Comparison of ENCODE assay signal across 8 mouse cellular contexts in genomic region chr1:119463386-119463785, GRCm38 (mm10). TPM values are rescaled to one million over a fixed set of nuclear protein-coding genes. Genes with fewer than 3 reads are reported as not detected.
DNase-seq lines count a peak whose midpoint lies in the region; ATAC-seq lines count a peak whose summit lies in the region.

No protein-coding gene starts in this region.

- H3K4me1 ChIP-seq in hindbrain, embryonic 10.5 days (replicated peaks), result 0 out of 2 replicates have a peak, but pooled peaks cover 2% of the 10 kb centered on the region
- no peaks in the 10 kb centered on the region for H3K4me1 ChIP-seq in hindbrain, embryonic 14.5 days (replicated peaks; ENCODE audit: control insufficient read depth, insufficient read depth, low read length)
- no peaks in the 10 kb centered on the region for H3K4me1 ChIP-seq in embryonic facial prominence, embryonic 10.5 days
- no peaks in the 10 kb centered on the region; the same call in 1 of the 2 replicates for H3K4me1 ChIP-seq in neural tube, embryonic 11.5 days (ENCODE audit: control insufficient read depth, insufficient read depth, low read length)

- no peak overlapping the region for H3K4me2 ChIP-seq in hindbrain, embryonic 14.5 days (replicated peaks)
- no peak overlapping the region for H3K4me2 ChIP-seq in neural tube, embryonic 11.5 days (ENCODE audit: low read depth)

- no peak overlapping the region for H3K4me3 ChIP-seq in hindbrain, embryonic 10.5 days
- H3K4me3 ChIP-seq in hindbrain, embryonic 14.5 days (replicated peaks; ENCODE audit: low read length), result no peak overlapping the region
- no peak overlapping the region for H3K4me3 ChIP-seq in embryonic facial prominence, embryonic 10.5 days
- H3K4me3 ChIP-seq in neural tube, embryonic 11.5 days (ENCODE audit: low read depth, low read length), result no peak overlapping the region

- no peak overlapping the region for H3K27ac ChIP-seq in hindbrain, embryonic 10.5 days
- H3K27ac ChIP-seq in hindbrain, embryonic 14.5 days, result no peak overlapping the region
- H3K27ac ChIP-seq in embryonic facial prominence, embryonic 10.5 days (replicated peaks), result no peak overlapping the region
- no peak overlapping the region for H3K27ac ChIP-seq in neural tube, embryonic 11.5 days (ENCODE audit: low read depth, low read length)

- H3K36me3 ChIP-seq in hindbrain, embryonic 10.5 days, result no peaks in the 10 kb centered on the region
- H3K36me3 ChIP-seq in hindbrain, embryonic 14.5 days (replicated peaks; ENCODE audit: control insufficient read depth, insufficient read depth), result no peaks in the 10 kb centered on the region
- H3K36me3 ChIP-seq in embryonic facial prominence, embryonic 10.5 days (replicated peaks), result no peaks in the 10 kb centered on the region
- H3K36me3 ChIP-seq in neural tube, embryonic 11.5 days (ENCODE audit: control insufficient read depth, insufficient read depth, low read length), result no peaks in the 10 kb centered on the region

- peak; percentile 53 for DNase-seq in hindbrain, embryonic 10.5 days (ENCODE audit: low spot score)
- DNase-seq in hindbrain, embryonic 14.5 days (ENCODE audit: low spot score), result no peak
- DNase-seq in A20 (ENCODE audit: low read depth, low spot score) (peak; percentile 67), R1 (ENCODE audit: low read depth, low spot score) (peak; percentile 78)
- peak; percentile 68 for DNase-seq in embryonic facial prominence, embryonic 10.5 days (ENCODE audit: low spot score)
- peak; percentile 62 to 83 for DNase-seq in kidney, postnatal 36 days
- DNase-seq in neural tube, embryonic 11.5 days (ENCODE audit: low spot score), result peak; percentile 59

- WGBS in hindbrain, embryonic 10.5 days, result 45% methylated on average over 2 of the region's 2 CpGs
- whole genome bisulfite sequencing in hindbrain, embryonic 14.5 days, result 43% methylated on average over 2 of the region's 2 CpGs
- 41% methylated on average over 2 of the region's 2 CpGs for whole genome bisulfite sequencing in embryonic facial prominence, embryonic 10.5 days
- WGBS in neural tube, embryonic 11.5 days, result 53% methylated on average over 2 of the region's 2 CpGs

- H3K9ac ChIP-seq in hindbrain, embryonic 14.5 days, result no peak overlapping the region
- H3K9ac ChIP-seq in neural tube, embryonic 11.5 days (ENCODE audit: low read length), result no peak overlapping the region

- peaks cover 7% of the 10 kb centered on the region; the same call in 1 of the 2 replicates for H3K27me3 ChIP-seq in hindbrain, embryonic 10.5 days (ENCODE audit: insufficient read depth, poor library complexity, severe bottlenecking)
- H3K27me3 ChIP-seq in hindbrain, embryonic 14.5 days (ENCODE audit: control insufficient read depth, insufficient read depth, low read length), result no peaks in the 10 kb centered on the region
- H3K27me3 ChIP-seq in embryonic facial prominence, embryonic 10.5 days (replicated peaks; ENCODE audit: low read depth, poor library complexity, severe bottlenecking), result no peaks in the 10 kb centered on the region
- no peaks in the 10 kb centered on the region for H3K27me3 ChIP-seq in neural tube, embryonic 11.5 days (ENCODE audit: control insufficient read depth, insufficient read depth, low read length)

- no peak for ATAC-seq in hindbrain, embryonic 14.5 days (ENCODE audit: low FRiP score)
- no peak for ATAC-seq in neural tube, embryonic 11.5 days (ENCODE audit: insufficient read depth, low FRiP score, low TSS enrichment)
- no peak for ATAC-seq in erythroblast, adult 5-6 weeks (replicated peaks; ENCODE audit: low FRiP score, poor library complexity, severe bottlenecking)

- H3K9me3 ChIP-seq in hindbrain, embryonic 10.5 days, result no peaks in the 10 kb centered on the region
- H3K9me3 ChIP-seq in hindbrain, embryonic 14.5 days (ENCODE audit: control insufficient read depth, low read length), result no peaks in the 10 kb centered on the region
- no peaks in the 10 kb centered on the region for H3K9me3 ChIP-seq in embryonic facial prominence, embryonic 10.5 days
- no peaks in the 10 kb centered on the region for H3K9me3 ChIP-seq in neural tube, embryonic 11.5 days (ENCODE audit: control insufficient read depth, low read length)

RNA-seq across cellular contexts. Expression of gene Ralb, which starts 41.2 kb away (rescaled TPM):
- 96.8 and 103 TPM in 2 replicates for polyA plus RNA-seq in hindbrain, embryonic 10.5 days (2016; fragmentation: Nextera tagmentation; extraction: Ambion mirVana)
- 57.5 and 62.5 TPM in 2 replicates for polyA plus RNA-seq in hindbrain, embryonic 14.5 days (2014; fragmentation: Nextera tagmentation; extraction: Ambion mirVana)
- 103 and 113 TPM in 2 replicates for polyA plus RNA-seq in embryonic facial prominence, embryonic 10.5 days (2016; fragmentation: Nextera tagmentation; extraction: Ambion mirVana)
- polyA plus RNA-seq in neural tube, embryonic 11.5 days (2014; fragmentation: Nextera tagmentation; extraction: Ambion mirVana), result 78.6 and 84.1 TPM in 2 replicates
- total RNA-seq in erythroblast, adult 5-6 weeks (2015; ENCODE audit: low replicate concordance), result 3.1 and 6.9 TPM in 2 replicates
- 7.2 and 10.5 TPM in 2 replicates for total RNA-seq in erythroblast, adult 5-6 weeks (2017; ENCODE audit: low replicate concordance)

RNA-seq across cellular contexts. Expression of gene Inhbb, which starts 41.3 kb away (rescaled TPM):
- 0.14 and 0.31 TPM in 2 replicates for polyA plus RNA-seq in hindbrain, embryonic 10.5 days (2016; fragmentation: Nextera tagmentation; extraction: Ambion mirVana)
- 1.8 and 2.7 TPM in 2 replicates for polyA plus RNA-seq in hindbrain, embryonic 14.5 days (2014; fragmentation: Nextera tagmentation; extraction: Ambion mirVana)
- polyA plus RNA-seq in embryonic facial prominence, embryonic 10.5 days (2016; fragmentation: Nextera tagmentation; extraction: Ambion mirVana), result 0.10 and 0.24 TPM in 2 replicates
- polyA plus RNA-seq in neural tube, embryonic 11.5 days (2014; fragmentation: Nextera tagmentation; extraction: Ambion mirVana), result 0.51 and 0.64 TPM in 2 replicates
- not detected in 2 replicates for total RNA-seq in erythroblast, adult 5-6 weeks (2015; ENCODE audit: low replicate concordance)
- total RNA-seq in erythroblast, adult 5-6 weeks (2017; ENCODE audit: low replicate concordance), result not detected in 2 replicates
